ENCODE assay signal across 27 mouse cellular contexts in the genomic region with DNA sequence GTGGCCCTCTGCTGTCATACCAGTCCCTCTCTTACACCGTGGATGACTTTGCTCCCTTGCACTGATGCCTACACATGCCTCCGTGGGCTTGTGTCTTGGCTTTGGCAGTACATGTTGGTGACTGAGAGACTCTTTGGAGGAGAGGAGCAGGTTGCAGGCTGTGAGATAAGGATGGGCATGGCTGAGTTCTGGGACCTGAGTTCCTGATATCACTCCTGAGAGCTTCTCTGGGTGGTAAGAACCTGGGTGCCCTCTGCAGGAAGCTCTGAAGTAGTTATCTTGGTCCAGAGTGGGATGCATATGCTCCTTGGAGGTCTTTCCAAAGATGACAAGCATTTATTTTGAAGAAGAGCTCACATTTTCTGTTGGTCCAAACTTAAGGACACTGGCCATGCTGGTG. TPM values are rescaled to one million over a fixed set of nuclear protein-coding genes. Genes with fewer than 3 reads are reported as not detected.
DNase-seq lines count a peak whose midpoint lies in the region; ATAC-seq and TF ChIP-seq lines count a peak whose summit lies in the region.
"Had no signal": no experiment of that assay in that cellular context is flagged by ENCODE, and none has a peak within 500 bp of the region (broad histone marks: within the 10 kb centered on the region; RNA-seq: fewer than 3 reads in every experiment).

No protein-coding gene starts in this region.

- no peak overlapping the region for H3K4me3 ChIP-seq in liver, embryonic 12.5 days
- H3K4me3 ChIP-seq in liver, postnatal 0 days (ENCODE audit: low read depth, low read length) = no peak overlapping the region
- H3K4me3 ChIP-seq: embryonic facial prominence, embryonic 10.5 days; embryonic facial prominence, embryonic 15.5 days; gastrocnemius, adult 2 months; heart, embryonic 15.5 days; midbrain, embryonic 15.5 days had no signal

- no peak overlapping the region for H3K27ac ChIP-seq in liver, embryonic 12.5 days
- no peak overlapping the region for H3K27ac ChIP-seq in liver, postnatal 0 days (ENCODE audit: low read depth)
- H3K27ac ChIP-seq: embryonic facial prominence, embryonic 10.5 days; embryonic facial prominence, embryonic 15.5 days; gastrocnemius, adult 2 months; heart, embryonic 15.5 days; midbrain, embryonic 15.5 days had no signal

- no peaks in the 10 kb centered on the region for H3K27me3 ChIP-seq in liver, embryonic 12.5 days (replicated peaks)
- H3K27me3 ChIP-seq in liver, postnatal 0 days (ENCODE audit: insufficient read depth, low read length) = no peaks in the 10 kb centered on the region
- H3K27me3 ChIP-seq: embryonic facial prominence, embryonic 15.5 days; heart, embryonic 15.5 days; midbrain, embryonic 15.5 days had no signal

- H3K4me2 ChIP-seq in liver, embryonic 12.5 days = no peak overlapping the region
- H3K4me2 ChIP-seq in liver, postnatal 0 days (ENCODE audit: low read depth, low read length) = no peak overlapping the region
- H3K4me2 ChIP-seq: embryonic facial prominence, embryonic 15.5 days; heart, embryonic 15.5 days; midbrain, embryonic 15.5 days had no signal

- H3K36me3 ChIP-seq in liver, embryonic 12.5 days = 0 out of 2 replicates have a peak, but pooled peaks cover 5% of the 10 kb centered on the region
- no peaks in the 10 kb centered on the region for H3K36me3 ChIP-seq in liver, postnatal 0 days (replicated peaks; ENCODE audit: insufficient read depth, low read length)
- H3K36me3 ChIP-seq: heart, embryonic 15.5 days; midbrain, embryonic 15.5 days had no signal

- H3K9me3 ChIP-seq in liver, embryonic 12.5 days (replicated peaks) = no peaks in the 10 kb centered on the region
- H3K9me3 ChIP-seq in liver, postnatal 0 days (ENCODE audit: low read length) = no peaks in the 10 kb centered on the region
- H3K9me3 ChIP-seq: embryonic facial prominence, embryonic 10.5 days; embryonic facial prominence, embryonic 15.5 days; heart, embryonic 15.5 days; midbrain, embryonic 15.5 days had no signal

- no peak overlapping the region for H3K9ac ChIP-seq in liver, embryonic 12.5 days
- H3K9ac ChIP-seq in liver, postnatal 0 days (replicated peaks) = no peak overlapping the region
- H3K9ac ChIP-seq: embryonic facial prominence, embryonic 15.5 days; heart, embryonic 15.5 days; midbrain, embryonic 15.5 days had no signal

- DNase-seq in MEL-GATA-1-ER (ENCODE audit: extremely low read depth, low read depth) = peak; percentile 26
- DNase-seq in liver, postnatal 0 days = no peak
- DNase-seq in right cerebral cortex, adult 2 months (ENCODE audit: low spot score in 2 of 2) = no peak
- no peak for DNase-seq in thymus, postnatal 10 days (ENCODE audit: low spot score in 2 of 2)
- DNase-seq in lung, adult 18-20 months = no peak
- DNase-seq: adrenal gland, adult 2 months; adrenal gland, postnatal 36 days; cerebellum, adult 11-12 months; cerebellum, postnatal 10 days; gastrocnemius, adult 2 months; gastrocnemius, postnatal 36 days; kidney, adult 18-20 months; kidney, postnatal 36 days; lung, postnatal 4 days; spleen, adult 18-20 months; thymus, postnatal 25 days had no signal

- TF ChIP-seq EP300 in liver, postnatal 0 days (IDR thresholded peaks at IDR 0.05; ENCODE audit: low read depth) = no peak

- peak; percentile 60 for ATAC-seq in common myeloid progenitor, adult 5-6 weeks (replicated peaks; ENCODE audit: low read depth, poor library complexity, severe bottlenecking)
- ATAC-seq in liver, embryonic 12.5 days = peak; percentile 86
- 0 out of 2 replicates have a peak, but pooled peaks have one; percentile 40 for ATAC-seq in liver, postnatal 0 days
- no peak for ATAC-seq in frontal cortex, adult (ENCODE audit: low TSS enrichment)
- ATAC-seq: activated CD4-positive, CD25-positive, alpha-beta regulatory T cell, adult 4 months; forebrain, embryonic 14.5 days; hindbrain, embryonic 16.5 days; lung, postnatal 0 days; midbrain, embryonic 15.5 days had no signal

- peaks cover 26% of the 10 kb centered on the region for H3K4me1 ChIP-seq in liver, embryonic 12.5 days
- no peaks in the 10 kb centered on the region for H3K4me1 ChIP-seq in liver, postnatal 0 days (ENCODE audit: insufficient read depth)
- H3K4me1 ChIP-seq: midbrain, embryonic 15.5 days had no signal

- 46% methylated on average over 2 of the region's 2 CpGs for WGBS in liver, embryonic 12.5 days (ENCODE audit: insufficient replicate concordance)
- 61% methylated on average over 2 of the region's 2 CpGs for WGBS in liver, postnatal 0 days (ENCODE audit: insufficient replicate concordance)

- no peak for TF ChIP-seq CTCF in liver, postnatal 0 days (IDR thresholded peaks at IDR 0.05; ENCODE audit: low read depth)

RNA-seq across cellular contexts. Expression of a gene that starts 17.6 kb away (rescaled TPM):
- total RNA-seq in common myeloid progenitor, adult 5-6 weeks (2017) = 88.3 and 101 TPM in 2 replicates
- polyA plus RNA-seq in liver, embryonic 12.5 days (2016; fragmentation: Nextera tagmentation; extraction: Ambion mirVana) = 36.4 and 38.5 TPM in 2 replicates
- 14.2 and 14.3 TPM in 2 replicates for polyA plus RNA-seq in liver, postnatal 0 days (2015; fragmentation: Nextera tagmentation; extraction: Ambion mirVana)
